Mouse (Mus musculus): ENCODE results near the gene Tmem116. TPM values are rescaled to one million over a fixed set of nuclear protein-coding genes. Genes with fewer than 3 reads are reported as not detected.

The Tmem116 gene
- total RNA-seq (2023) = 0.92 TPM

DNA sequence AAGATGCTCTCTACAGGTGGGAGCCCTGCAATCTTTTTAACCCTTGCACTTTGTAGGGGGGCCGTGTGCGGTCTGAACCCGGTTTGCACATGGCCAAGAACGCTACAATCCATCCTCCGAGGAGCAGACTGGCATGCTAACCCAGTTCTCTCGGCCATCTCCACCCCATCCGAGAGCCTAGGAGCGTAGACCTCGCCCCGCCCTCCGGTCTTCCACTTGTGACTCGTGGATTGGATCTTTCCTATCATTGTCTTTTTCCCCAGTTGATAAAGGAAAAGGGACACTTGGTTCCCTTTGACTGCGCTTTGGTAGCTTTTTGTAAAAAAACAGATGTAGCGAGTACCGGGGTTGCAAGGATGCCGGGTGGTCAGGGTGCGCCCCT is at the start of gene Tmem116:
Tmem116 (plus strand) TSS at position 250 of the 382 bp plus-strand sequence.

DNA sequence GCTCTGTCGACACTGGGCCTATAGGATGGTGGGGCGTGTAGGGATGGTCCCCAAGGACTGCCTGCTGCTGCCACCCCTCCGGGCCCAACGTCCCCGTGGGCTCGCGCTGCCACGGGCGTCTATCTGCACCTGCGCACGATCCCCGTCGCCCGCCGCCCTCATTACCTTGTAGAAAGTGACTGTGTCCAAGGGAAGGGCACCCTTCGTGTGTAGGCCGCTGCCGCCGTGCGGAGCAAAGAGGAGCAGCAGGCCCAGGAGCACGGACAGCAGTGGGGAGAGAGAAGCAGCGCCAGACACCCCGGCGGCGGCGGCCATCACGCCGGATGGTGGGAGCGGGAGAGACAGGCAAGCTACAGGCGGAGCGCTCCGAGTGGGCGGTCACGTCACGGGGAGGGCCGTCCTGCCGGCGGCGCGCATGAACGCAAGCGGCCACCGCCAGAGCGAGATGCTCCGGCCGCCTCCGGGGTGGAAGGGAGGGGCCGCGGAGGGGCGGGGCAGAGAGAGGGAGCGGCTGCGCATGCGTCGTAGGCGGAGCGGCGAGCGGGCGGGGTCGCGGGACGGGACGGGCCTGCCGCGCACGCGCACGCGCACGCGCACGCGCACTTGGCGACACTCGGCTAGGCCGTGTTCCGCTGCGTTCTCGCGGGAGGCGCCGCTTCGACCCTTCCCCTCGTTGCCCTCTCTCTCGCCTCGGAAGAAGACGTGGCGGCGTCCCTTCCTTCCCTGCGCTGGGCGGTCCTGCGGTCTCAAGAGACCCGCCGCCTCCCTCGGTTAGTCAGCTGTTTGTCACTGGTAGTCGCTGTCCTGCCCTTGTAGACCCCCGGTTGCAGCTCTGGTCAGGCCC is 555 bp downstream of the Tmem116 start, which contains the start of gene Erp29:
Erp29 (minus strand) TSS at position 481 of the 844 bp plus-strand sequence.

DNA sequence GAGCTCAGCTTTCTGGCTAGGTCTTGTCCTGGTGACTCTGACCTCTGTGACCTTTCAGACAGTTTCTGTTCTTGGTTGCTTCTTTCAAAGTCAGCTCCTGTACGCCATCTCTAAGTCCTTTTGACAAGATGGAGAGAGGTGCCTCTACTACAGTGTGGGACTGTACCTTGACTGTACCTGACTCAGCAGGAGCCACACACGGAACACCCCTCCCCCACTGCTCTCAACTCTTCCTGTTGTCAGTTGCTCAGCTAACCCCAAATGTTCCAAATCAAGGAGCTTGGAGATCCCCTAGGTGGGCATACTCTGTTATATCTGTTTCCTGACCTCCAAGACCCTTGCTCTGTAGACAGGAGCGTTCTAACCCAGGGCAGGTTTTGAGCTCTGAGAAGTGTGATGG is 51.5 kb downstream of the Tmem116 start, which contains the start of gene Adam1b:
Adam1b (minus strand) TSS at position 205 of the 400 bp plus-strand sequence.

DNA sequence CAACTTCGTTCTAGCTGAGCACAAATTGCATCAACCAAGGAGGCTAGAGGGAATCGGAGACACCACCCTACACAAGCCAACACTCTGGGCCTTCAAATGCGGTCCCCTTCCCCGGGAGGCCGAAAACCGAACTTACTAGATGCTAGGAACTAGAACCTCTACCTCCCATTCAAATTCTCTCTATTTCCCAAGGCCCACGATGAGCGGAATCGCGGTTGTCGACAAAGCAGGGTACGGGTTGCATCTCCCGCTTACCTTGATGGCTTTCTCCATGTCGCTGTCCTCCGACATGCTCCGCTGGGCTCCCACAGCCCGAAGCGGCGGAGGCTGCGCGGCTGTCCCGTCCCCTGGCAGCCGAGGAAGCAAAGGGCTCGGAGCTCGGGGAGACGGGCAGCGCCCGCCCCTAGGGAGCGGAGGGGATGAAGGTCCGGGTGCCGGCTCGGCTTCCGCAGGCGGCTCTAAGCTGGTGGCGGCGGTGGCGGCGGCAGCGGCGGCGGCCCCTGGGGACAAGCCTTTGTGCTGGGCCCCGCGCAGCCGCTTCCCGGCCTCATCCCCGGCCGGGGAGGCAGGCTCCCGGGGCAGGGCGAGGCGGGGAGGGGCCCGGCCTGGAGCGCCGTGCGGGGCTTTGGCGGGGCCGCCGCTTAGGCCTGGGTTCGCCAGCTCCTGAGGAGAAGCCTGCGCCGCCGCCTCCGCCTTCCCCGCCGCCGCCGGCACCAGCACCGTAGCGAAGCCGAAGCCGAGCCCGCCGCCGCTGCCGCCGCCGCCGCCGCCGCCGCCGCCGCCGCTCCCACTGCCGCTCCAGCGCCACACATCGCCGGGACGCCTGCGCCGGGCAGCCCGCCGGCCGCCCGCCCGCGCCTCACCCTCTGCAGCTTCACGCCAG is 93.5 kb downstream of the Tmem116 start, which contains the start of the genes Adam1a and Gm42878:
Adam1a (minus strand) TSS at position 573 of the 883 bp plus-strand sequence.
Gm42878 (minus strand) TSS at position 573 of the 883 bp plus-strand sequence.

DNA sequence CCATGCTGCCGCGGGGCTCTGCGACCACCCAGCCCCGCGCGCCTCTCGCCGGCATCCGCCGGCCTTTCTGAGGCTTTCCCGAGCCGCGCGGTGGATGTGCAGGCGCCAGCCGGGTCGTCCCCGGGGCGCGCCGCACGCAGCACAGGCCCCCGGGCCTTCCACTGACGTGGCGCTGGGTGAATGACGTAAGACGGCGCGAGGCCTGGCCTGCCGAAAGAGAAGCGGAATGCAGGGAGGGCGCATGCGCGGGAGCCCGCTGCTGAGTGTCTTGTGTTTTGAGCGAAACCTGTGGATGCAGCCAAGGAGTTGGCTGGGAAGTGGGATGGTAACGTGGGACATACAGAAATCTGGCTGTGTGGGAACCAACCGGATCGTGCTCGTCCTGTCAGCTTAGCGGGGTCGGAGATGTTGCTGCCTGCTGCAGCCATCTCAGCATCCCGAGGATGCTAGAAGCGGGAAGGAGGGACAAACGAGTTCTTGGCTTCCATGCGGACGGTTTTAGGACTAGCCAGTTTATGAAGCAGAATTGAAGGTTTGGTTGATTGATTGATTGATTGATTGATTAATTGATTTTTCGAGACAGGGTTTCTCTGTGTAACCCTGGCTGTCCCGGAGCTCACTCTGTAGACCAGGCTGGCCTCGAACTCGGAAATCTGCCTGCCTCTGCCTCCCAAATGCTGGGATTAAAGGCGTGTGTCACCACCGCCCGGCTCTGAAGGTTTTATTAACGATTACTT is 94.3 kb downstream of the Tmem116 start, which contains the start of gene Mapkapk5:
Mapkapk5 (minus strand) TSS at position 113 of the 737 bp plus-strand sequence.

Other genes with a start within 250 kb of the Tmem116 start
- 2,175 TPM for gene Rpl6, start 247.4 kb upstream of the Tmem116 start, total RNA-seq (2023)
- 68.8 TPM for gene Hectd4, start 231.7 kb upstream of the Tmem116 start, total RNA-seq (2023)
- gene Trafd1, start 66.3 kb upstream of the Tmem116 start, total RNA-seq (2023) = 39.3 TPM
- 42.7 TPM for gene Naa25, start 54.0 kb upstream of the Tmem116 start, total RNA-seq (2023)
- 69.0 TPM for gene Erp29, start 613 bp downstream of the Tmem116 start, total RNA-seq (2023)
- not detected for gene Adam1b, start 51.5 kb downstream of the Tmem116 start, total RNA-seq (2023)
- 10.7 TPM for gene Adam1a, start 93.6 kb downstream of the Tmem116 start, total RNA-seq (2023)
- gene Gm42878, start 93.6 kb downstream of the Tmem116 start, total RNA-seq (2023) = not detected
- 92.0 TPM for gene Mapkapk5, start 94.0 kb downstream of the Tmem116 start, total RNA-seq (2023)
- gene Aldh2, start 141.9 kb downstream of the Tmem116 start, total RNA-seq (2023) = 126 TPM
- 10.3 TPM for gene Acad12, start 167.0 kb downstream of the Tmem116 start, total RNA-seq (2023)
- gene Acad10, start 208.6 kb downstream of the Tmem116 start, total RNA-seq (2023) = 11.9 TPM
- gene Brap, start 208.7 kb downstream of the Tmem116 start, total RNA-seq (2023) = 108 TPM

Measured in CD4-positive naive resting alpha-beta T cell, adult 57 days (primary cell).